Mouse (Mus musculus): Measurements from ENCODE around the gene Crxos. TPM values are rescaled to one million over a fixed set of nuclear protein-coding genes. Genes with fewer than 3 reads are reported as not detected.

Gene Crxos
- polyA plus RNA-seq, 1 experiment from 2014 or later, result not detected

DNA sequence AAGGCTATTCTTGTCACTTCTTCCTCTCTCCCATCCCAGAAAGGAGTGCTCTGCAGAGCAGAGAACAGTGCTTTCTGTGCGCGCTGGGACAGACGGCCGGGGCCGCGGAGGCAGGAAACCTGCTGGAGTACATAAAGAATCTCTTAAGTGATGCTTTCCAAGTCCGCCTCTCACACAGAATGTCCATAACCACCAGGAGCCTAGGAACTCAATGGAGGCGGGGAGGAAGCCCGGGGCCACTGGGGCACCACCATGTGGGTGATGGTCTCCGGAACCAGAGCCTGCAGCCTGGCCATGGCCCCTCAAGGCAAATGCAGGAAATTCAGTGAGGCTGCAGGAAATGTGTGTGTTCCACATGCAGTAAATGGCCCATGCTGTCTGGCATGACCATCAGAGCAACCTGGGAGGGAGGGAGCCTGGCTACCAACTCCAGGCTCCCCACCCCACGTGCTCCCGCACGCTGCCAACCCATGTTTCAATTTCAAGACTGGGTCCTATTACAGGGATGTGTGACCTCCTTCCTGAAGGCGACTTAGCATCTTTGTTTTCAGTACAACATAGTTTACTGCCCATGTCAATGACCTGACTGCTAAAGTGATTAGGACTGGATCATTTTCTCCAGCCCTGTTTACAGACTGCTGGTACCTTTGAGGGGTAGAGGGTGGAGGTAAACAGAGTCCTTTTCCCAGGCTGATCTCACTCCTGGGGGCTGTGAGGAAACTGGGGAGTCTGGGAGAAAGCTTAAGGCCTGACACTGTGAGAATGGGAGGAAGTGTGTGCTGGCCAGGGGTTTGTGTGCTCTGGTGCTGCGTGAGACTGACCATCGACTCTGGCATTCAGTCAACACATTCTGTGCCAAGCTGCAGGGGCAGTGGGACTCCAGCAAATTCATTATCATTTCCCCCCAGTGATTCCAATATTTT, 51.3 kb downstream of the Crxos start:
- no peaks in the 10 kb centered on the region for H3K9me3 ChIP-seq (ENCODE audit: low read depth, low read length)
- DNase-seq, result peak; percentile 45
- H3K27ac ChIP-seq (ENCODE audit: low read depth), result peak overlapping the region; percentile 65; the same call in 1 of the 2 replicates
- H3K9ac ChIP-seq, result no peak overlapping the region
- 42% methylated on average over 16 of the region's 16 CpGs for WGBS
- no peak overlapping the region for H3K4me3 ChIP-seq (ENCODE audit: low read depth, low read length)
- no peak overlapping the region for H3K4me2 ChIP-seq
- H3K4me1 ChIP-seq (ENCODE audit: insufficient read depth), result no peaks in the 10 kb centered on the region
- no peaks in the 10 kb centered on the region for H3K27me3 ChIP-seq (ENCODE audit: insufficient read depth, low read length)
- ATAC-seq (ENCODE audit: insufficient read depth), result peak; percentile 44; the same call in 1 of the 2 replicates
- H3K36me3 ChIP-seq (ENCODE audit: insufficient read depth), result peaks cover 26% of the 10 kb centered on the region
- TF ChIP-seq CTCF (IDR thresholded peaks at IDR 0.05; ENCODE audit: low read depth), result no peak

DNA sequence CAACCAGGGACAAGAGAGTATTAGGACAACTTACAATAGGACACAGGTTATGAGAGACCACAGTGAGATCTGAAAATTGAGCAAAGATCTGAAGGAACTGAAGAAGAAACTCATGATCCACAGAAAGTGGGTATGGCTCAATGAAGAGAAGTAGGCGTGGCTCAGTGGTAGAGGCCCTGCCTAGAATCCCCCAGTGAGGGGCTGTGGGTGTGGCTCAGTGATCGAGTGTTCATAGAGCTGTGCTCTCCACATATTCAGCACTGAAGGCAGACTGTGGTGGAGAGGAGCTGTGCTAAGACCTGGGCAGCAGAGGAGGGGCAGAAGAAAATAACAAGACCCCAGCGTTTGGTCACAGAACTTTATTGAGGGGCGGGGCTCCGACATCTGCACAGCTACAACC, 55.1 kb downstream of the Crxos start:
- no peak for DNase-seq
- 86% methylated on average over 5 of the region's 5 CpGs for WGBS
- Histone ChIP-seq H3K9ac (no peak overlapping the region), H3K4me3 (ENCODE audit: low read depth, low read length) (no peak overlapping the region), H3K27ac (ENCODE audit: low read depth) (no peak overlapping the region), H3K4me2 (no peak overlapping the region), H3K4me1 (ENCODE audit: insufficient read depth) (no peaks in the 10 kb centered on the region), H3K36me3 (ENCODE audit: insufficient read depth) (peaks cover 64% of the 10 kb centered on the region), H3K27me3 (ENCODE audit: insufficient read depth, low read length) (no peaks in the 10 kb centered on the region), H3K9me3 (ENCODE audit: low read depth, low read length) (no peaks in the 10 kb centered on the region)
- TF ChIP-seq CTCF (IDR thresholded peaks at IDR 0.05; ENCODE audit: low read depth), result no peak
- ATAC-seq (ENCODE audit: insufficient read depth), result no peak

DNA sequence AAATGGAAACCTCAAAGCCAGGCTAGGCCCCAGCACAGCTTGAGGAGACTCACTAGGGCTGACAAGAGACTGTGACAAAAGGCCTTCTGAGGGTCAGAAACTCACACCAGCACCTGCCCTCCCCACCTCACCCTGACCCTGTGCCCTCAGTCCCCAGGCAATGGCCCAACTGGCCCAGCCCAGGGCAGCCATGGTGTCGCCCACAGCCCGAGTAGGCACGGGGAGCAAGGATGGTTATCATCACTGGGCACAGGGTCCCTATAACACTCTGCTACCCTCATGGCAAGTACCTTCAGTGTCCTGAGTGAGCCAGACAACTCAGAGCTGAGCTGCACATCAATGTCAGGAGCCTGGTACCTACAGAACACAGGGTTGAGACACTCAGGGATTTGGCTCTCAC, 56.2 kb downstream of the Crxos start:
- Histone ChIP-seq H3K27ac (ENCODE audit: low read depth) (no peak overlapping the region), H3K4me3 (ENCODE audit: low read depth, low read length) (no peak overlapping the region), H3K4me2 (no peak overlapping the region), H3K9ac (no peak overlapping the region), H3K36me3 (ENCODE audit: insufficient read depth) (peaks cover 75% of the 10 kb centered on the region), H3K27me3 (ENCODE audit: insufficient read depth, low read length) (no peaks in the 10 kb centered on the region), H3K9me3 (ENCODE audit: low read depth, low read length) (no peaks in the 10 kb centered on the region), H3K4me1 (ENCODE audit: insufficient read depth) (no peaks in the 10 kb centered on the region)
- ATAC-seq (ENCODE audit: insufficient read depth) (no peak), DNase-seq (no peak)
- WGBS, result 89% methylated on average over 3 of the region's 3 CpGs
- TF ChIP-seq CTCF (IDR thresholded peaks at IDR 0.05; ENCODE audit: low read depth), result no peak

DNA sequence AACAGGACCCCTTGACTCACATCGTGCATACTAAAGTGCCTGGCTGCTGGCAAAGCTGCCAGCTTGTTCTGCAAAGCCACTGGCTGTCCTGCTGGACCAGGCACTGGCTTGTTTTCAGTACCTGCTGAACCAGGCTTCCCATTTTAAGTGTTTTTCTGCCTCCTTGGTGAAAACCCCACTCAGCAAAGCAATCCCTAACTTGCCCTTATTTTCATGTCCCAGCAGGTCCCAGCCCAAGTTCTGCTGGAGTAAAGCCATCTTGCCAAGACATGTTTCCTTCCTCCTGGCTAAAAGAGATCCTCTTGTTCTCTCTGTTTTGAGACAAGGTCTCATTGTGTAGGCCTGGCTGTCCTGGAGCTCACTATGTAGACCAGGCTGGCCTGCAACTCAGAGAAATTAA, 61.9 kb downstream of the Crxos start:
- 88% methylated on average over 1 of the region's 1 CpGs for WGBS
- no peak for TF ChIP-seq CTCF (IDR thresholded peaks at IDR 0.05; ENCODE audit: low read depth)
- no peak for DNase-seq
- no peak overlapping the region for H3K9ac ChIP-seq
- no peak for ATAC-seq (ENCODE audit: insufficient read depth)
- peaks cover 53% of the 10 kb centered on the region for H3K36me3 ChIP-seq (ENCODE audit: insufficient read depth)
- no peaks in the 10 kb centered on the region for H3K4me1 ChIP-seq (ENCODE audit: insufficient read depth)
- H3K4me3 ChIP-seq (ENCODE audit: low read depth, low read length), result no peak overlapping the region; the same call in 1 of the 2 replicates
- H3K4me2 ChIP-seq, result peak overlapping the region; percentile 74; the same call in 1 of the 2 replicates
- H3K27me3 ChIP-seq (ENCODE audit: insufficient read depth, low read length), result no peaks in the 10 kb centered on the region
- no peak overlapping the region for H3K27ac ChIP-seq (ENCODE audit: low read depth)
- no peaks in the 10 kb centered on the region for H3K9me3 ChIP-seq (ENCODE audit: low read depth, low read length)

DNA sequence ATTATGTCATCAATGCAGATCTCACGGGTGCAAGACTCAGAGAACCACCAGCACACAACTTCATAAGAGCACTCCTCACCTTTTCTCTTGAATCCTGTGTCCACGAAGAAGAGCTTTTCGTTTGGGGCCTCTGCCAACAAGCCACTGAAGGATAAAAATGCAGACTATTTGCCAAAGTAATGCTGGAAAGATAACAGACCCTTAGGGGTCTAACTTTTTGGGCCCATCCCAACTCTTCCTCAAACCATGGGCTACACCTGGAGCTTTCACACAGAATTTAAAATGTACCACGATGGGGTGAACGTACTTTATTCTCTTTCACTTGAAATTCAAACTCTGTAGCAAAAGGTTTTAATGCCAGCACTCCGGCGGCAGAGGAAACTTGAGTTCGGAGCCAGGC, 62.8 kb downstream of the Crxos start:
- Histone ChIP-seq H3K27me3 (ENCODE audit: insufficient read depth, low read length) (no peaks in the 10 kb centered on the region), H3K4me3 (ENCODE audit: low read depth, low read length) (peak overlapping the region; percentile 50), H3K9ac (peak overlapping the region; percentile 43), H3K36me3 (ENCODE audit: insufficient read depth) (peaks cover 53% of the 10 kb centered on the region), H3K4me2 (peak overlapping the region; percentile 74), H3K4me1 (ENCODE audit: insufficient read depth) (no peaks in the 10 kb centered on the region), H3K9me3 (ENCODE audit: low read depth, low read length) (no peaks in the 10 kb centered on the region), H3K27ac (ENCODE audit: low read depth) (peak overlapping the region; percentile 94; the same call in 1 of the 2 replicates)
- no peak for TF ChIP-seq CTCF (IDR thresholded peaks at IDR 0.05; ENCODE audit: low read depth)
- ATAC-seq (ENCODE audit: insufficient read depth), result no peak
- 5% methylated on average over 8 of the region's 8 CpGs for WGBS
- DNase-seq, result no peak

DNA sequence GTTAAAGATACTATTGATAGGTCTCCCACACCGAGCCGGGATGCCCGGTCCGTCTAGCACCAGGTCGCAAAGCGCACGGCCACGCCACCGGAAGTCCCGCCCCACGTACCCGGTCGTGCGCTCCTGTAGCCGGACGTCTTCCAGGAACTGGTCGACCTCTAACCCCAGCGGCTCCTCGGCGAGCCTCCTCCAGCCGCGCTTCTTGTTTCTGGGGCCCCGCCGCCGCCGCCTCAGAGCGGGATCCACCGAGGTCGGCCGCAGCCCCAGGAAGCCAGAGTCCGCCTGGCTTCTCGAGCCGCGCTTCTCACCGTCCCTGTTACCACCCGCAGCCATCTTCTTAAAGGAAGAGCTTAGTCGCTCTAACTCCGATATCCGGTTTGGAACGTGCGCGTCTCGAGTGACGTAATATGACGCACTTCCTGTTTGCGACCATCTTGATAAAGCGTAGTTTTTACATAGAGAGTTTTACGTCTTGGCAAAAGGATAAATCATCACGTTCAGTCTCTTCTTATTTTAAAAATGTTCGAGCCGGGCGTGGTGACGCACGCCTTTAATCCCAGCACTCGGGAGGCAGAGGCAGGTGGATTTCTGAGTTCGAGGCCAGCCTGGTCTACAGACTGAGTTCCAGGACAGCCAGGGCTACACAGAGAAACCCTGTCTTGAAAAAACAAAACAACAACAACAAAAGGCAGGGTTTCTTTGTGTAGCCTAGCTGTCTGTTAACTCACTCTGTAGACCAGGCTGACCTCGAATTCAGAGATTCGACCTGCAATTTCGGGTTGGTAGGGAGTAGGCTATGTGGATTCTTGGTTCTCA, 63.5 kb downstream of the Crxos start, which contains the start of gene Nop53:
Gene Nop53 (minus strand): TSS at position 354 of the 816 bp plus-strand sequence.
- Histone ChIP-seq H3K36me3 (ENCODE audit: insufficient read depth) (peaks cover 52% of the 10 kb centered on the region), H3K4me1 (ENCODE audit: insufficient read depth) (no peaks in the 10 kb centered on the region)
- ATAC-seq (ENCODE audit: insufficient read depth), result peak; percentile 91

More for the DNA sequence above, 63.5 kb downstream of the Crxos start, which contains the start of gene Nop53:
- peak; percentile 100 for DNase-seq
- no peak for TF ChIP-seq CTCF (IDR thresholded peaks at IDR 0.05; ENCODE audit: low read depth)
- Histone ChIP-seq H3K27me3 (ENCODE audit: insufficient read depth, low read length) (no peaks in the 10 kb centered on the region), H3K4me2 (peak within 1 kb of the TSS; percentile 74), H3K27ac (ENCODE audit: low read depth) (peak within 1 kb of the TSS; percentile 94), H3K4me3 (ENCODE audit: low read depth, low read length) (peak within 1 kb of the TSS; percentile 50), H3K9ac (peak within 1 kb of the TSS; percentile 43), H3K9me3 (ENCODE audit: low read depth, low read length) (no peaks in the 10 kb centered on the region)
- WGBS, result 2% methylated on average over 59 of the region's 59 CpGs
